Mouse (Mus musculus): ENCODE data around the gene Cela1. TPM values are rescaled to one million over a fixed set of nuclear protein-coding genes. Genes with fewer than 3 reads are reported as not detected.

Cela1 gene
- total RNA-seq (2021), result 58.0 and 58.6 TPM in 2 replicates
- long read RNA-seq, transcript Cela1-201 (8 exons, 1,108 nt), result major isoform, 9 of 44 reads
- long read RNA-seq, partial matches to known transcripts, result 24 of 44 reads
- long read RNA-seq, other reads (novel, unspliced or antisense), result 1 of 44 reads

DNA sequence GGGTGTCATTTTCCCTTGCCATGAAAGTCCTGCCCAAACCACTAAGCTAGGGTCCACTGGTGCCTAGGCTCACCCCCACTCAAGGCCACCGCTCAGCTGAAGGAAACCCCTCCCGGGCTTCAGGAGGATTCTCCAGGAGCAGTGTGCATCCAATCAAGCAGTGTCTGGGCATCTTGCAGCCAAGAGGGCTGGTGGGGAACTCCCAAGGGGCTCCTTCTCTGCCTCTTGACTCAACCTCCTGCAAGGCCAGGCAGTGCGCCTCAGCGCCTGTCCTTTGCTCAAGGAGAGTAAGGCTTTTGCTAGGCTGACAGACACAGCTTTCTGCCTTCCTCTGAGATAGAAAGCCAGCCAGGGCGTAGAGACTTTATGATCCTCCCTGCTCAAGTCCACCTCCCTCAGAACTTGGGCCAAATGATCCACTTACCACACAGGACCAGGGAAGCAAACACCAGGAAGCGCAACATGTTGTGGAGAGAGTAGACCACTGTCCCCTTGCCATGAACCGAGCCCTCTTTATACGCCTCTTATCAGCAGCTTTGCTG is at the start of gene Cela1:
TSS of gene Cela1 (minus strand) at position 492 of the 542 bp plus-strand sequence.
- DNase-seq, result peak; percentile 30

DNA sequence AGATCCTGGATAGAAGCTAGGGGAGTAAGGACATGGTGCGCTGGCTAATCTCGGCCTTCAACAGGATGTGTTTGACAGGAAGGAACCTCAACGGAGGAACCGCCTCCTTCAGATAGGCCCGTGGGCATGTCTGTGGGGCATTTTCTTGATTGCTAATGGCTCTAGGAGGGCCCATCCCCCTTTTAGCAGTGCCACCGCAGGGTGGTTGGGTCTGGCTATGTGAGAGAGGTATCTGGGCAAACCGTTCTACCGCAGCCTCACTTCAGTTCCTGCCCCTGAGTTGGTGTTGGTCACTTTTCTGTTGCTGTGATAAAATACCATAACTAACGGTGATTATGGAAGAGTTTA is 48.2 kb upstream of the Cela1 start:
- no peak for DNase-seq

DNA sequence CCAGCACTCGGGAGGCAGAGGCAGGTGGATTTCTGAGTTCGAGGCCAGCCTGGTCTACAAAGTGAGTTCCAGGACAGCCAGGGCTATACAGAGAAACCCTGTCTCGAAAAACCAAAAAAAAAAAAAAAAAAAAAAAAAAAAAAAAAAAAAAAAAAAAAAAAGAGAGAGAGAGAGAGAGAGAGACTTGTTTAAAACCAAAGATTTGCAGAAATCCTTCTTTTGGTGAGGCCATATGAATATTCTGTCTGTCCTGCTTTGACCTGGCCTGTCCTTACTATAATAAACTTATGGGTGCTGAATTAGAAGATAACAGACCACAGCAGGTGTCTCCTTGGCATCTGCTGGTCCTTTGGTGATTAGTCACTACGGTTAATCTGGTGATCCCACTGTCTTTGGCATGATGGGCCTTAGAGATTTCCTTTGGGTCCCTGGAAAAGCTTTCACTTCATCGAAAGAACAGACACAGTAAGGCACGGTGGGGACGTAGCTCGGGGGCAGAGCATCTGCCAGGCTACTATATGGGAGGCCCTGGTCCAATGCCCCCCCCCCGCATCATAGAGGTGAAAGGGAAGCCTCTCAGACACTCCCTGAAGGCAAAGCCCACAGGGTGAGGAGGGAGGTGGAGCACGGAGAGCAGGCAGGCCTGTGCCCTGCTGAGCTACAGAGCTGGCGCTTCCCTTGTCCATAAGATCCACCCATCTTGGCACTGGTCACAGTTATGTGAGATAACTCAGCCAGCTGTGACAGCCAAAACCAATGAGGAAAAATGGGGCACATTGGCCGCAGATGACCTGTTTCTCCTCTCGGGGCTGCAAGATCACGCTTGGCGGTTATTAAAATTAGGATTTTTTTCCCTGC is 47.6 kb upstream of the Cela1 start:
- no peak for DNase-seq

DNA sequence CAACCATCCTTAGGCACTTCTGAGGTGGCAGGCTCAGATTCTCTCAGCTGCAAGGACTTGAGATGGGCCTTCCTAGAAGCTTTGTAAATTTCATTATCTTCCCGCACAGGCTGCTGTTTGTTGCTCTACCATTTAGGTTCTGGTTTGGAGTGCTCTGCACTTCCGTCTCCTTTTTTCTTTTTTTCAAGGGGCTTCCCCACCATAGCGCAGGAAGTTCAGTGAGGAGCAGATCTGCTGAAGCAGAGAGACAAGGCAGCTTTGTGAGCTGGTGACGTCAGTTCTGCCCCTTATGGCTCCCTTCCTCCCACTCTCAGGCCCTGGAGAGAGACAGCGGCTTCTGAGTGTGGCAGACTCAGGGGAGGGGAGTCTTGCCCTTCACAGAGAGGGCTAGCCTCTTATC is 44.9 kb upstream of the Cela1 start:
- no peak for DNase-seq

DNA sequence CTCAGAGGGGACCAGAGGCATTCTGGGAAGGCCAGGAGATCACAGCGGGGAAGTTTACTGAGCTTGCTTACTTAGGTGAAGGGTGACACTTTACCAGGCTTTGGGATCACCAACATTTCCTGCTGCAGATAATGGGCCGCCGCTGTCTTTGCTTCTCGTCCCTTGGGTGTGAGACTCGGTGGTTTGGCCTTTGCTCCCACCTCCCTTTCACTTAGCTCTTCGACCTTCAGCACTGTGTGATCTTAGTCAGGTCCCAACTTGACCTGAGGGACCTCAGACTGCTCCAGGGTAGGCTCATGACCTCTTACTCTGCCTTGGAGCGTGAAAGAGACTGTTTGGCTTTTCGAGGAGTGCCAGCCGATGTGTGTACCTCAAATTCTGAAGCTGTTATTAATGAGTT is 43.4 kb upstream of the Cela1 start:
- DNase-seq, result no peak

DNA sequence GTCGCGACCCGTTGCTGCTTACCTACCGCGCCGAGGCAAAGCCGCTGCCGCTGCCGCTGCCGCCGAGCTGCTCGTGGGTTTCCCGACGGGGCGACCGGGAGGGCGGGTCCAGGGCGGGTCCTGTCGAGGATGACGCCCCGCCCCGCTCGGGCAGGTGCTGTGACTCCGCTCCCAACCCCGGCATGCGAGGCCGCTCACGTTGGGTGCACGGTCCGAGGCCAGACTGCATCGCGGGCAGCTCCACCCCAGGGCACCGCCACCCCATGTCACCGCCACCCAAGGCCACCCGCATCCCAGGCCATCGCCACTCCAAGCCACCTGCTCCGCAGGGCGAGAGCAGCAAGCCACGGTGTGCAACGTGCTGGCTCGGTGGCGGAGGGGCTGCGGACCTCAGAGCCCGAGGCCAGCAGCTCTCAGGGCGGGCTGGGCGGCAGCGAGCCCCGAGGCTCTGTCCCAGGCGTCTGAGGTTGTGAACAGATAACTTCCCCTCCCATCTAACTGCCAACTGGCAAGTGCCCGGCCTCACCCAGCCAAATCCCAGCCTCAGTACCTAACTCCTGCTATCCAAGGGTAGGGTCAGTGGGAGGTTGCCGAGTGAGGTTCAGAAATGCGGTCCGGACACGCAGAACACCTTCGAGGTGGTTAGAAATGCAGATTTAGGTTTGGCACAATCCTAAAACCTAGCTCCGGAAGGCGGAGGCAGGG is 41.7 kb upstream of the Cela1 start, which contains the start of gene Galnt6:
TSS of gene Galnt6 (minus strand) at position 96 of the 705 bp plus-strand sequence.
- peak; percentile 28 for DNase-seq

DNA sequence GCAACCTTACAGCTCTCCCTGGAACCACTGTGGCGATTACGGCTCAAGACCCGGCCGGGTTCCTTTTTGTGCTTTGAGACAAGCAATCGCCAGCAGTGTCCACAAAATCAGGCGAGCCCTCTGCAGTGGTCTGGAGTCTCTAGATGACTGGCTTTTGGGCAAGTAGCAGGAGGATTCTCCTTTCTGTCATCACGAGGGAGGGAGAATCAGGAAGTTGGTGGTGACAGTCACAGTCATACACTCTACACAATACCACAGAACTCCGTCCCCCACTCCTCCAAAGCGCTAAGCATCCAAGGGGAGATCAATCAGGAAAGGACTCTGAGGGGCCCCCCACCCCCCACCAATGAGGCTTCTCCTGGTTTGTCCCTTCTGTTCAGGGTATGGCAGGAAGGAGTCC is 40.9 kb upstream of the Cela1 start:
- no peak for DNase-seq

DNA sequence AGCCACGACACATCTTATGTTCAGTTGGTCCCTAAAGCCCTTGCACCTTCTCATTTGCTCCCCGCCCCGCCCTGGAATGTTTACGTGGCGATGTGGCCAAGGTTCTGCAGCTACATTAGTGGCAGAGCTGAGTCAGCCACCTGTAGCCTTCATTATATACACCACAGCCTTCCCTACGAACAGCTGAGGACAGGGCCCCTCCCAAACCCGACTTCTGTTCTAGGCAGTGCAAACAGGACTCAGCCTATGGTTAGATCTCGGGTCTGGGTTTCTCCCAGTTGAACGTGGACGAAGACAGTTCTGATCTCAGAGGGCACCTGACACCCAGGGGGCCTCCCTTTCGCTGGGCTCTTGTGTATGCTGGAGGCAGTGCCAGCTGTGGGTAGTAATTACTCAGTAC is 40.1 kb upstream of the Cela1 start:
- DNase-seq, result no peak

DNA sequence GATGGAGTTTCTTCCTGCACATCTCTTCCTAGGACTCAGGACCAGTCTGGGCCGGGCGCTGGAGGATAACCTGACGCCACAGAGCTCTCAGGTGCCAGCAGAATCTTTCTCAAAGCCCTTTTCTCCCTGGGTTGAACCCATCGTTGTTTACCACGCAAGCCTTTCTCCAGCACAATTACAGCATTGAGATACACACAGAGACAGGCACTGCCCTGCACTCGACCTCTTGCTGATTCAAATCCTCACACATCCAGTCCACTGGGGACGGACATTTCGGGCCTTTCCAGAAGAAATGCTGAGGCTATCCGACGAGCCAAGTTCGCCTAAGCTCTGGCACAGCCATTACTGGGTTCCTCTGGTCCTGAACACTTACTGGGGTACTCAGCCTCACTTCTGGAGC is 39.0 kb upstream of the Cela1 start:
- DNase-seq, result no peak

DNA sequence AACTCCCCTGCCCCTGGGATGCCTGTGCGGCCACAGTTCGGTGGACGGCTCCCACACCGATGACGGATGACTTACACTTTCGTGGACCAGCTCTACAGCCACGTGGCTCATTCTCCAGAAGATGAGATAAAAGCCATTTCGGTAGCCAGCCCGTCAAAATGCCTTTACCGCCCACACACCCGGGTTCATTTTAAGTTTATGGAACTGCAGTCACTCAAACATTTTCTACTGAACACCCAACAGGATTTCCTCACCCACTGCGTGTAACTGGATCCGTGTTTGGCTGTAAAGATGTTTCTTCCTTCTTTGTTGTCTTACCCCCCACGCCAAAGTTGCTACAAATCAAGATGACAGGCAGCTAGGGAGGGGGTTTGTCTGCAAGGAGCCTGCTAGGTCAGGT is 35.8 kb upstream of the Cela1 start:
- DNase-seq, result no peak

DNA sequence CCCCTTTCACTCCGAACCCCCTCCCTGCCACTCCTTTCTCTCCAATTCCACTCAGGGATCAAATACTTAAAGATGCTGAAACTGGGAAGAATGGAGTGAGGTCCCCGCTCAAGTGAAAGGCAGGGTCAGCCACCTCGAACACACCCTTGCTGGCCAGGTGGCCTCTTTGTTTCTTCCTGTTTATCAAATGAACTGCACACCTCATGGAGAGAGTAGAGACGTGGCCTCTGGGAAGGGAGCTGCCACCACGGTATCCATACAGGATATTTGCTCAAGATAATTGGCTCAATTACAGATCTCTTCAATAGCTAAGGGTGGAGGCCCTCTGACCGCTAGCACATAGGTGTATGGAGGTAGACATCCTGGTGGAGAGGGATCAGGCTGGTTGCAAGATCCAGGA is 34.8 kb upstream of the Cela1 start:
- no peak for DNase-seq

DNA sequence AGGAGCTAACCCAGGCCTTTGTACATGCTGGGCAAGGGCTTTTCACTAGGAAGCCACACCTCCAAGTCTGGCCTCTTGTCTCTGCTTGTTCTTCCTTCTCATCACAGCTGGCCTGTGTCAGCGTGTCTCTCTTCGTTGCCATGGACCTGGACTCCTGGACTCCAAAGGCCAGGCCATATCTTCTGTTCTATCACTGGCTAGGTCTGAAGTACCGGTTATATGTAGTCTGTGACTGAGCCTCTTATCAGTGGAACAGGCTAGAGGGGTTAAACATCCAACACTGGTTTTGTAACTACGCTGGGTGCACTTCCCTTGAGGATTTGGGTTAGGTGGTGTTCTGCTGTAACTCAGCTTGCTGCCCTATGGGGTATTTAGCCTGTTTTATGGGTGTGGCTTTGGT is 34.3 kb upstream of the Cela1 start:
- no peak for DNase-seq

DNA sequence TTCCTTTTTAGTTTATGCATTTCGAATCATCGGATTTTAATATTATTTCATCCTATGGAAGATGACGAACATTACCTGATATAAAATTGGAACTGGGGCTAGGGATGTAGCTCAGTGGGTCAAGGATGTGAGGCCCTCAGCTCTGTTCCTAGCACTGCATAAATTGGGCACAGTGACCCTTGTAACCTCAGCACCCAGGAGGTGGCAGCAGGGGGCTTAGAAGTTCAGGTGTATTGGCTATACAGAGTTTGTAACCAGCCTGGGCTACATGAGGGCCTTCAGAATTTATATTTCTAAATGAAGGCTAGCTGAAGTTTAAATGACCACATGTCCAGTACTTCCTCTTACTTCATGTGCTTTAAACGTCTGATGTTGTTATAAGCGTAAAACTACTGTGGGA is 33.7 kb upstream of the Cela1 start:
- DNase-seq, result no peak

DNA sequence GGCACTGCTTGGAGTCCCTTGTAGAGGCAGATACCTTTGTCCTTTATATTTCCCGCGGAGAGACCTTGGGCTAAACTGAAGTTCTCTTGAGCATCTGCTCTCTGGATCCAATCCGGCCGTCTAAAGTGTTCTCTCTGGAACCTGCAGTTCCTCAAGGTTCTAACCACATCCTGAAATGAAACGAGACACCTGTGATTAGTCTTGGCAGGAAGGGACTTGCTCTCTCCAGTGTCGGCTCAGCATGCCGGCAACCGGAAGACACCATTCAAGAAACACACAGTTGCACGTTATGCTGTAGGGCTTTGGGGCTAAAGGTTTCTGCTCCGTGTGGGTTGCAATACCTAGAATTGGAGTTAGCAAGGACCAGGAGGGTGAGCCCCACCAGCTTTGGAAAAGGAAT is 32.3 kb upstream of the Cela1 start:
- no peak for DNase-seq

DNA sequence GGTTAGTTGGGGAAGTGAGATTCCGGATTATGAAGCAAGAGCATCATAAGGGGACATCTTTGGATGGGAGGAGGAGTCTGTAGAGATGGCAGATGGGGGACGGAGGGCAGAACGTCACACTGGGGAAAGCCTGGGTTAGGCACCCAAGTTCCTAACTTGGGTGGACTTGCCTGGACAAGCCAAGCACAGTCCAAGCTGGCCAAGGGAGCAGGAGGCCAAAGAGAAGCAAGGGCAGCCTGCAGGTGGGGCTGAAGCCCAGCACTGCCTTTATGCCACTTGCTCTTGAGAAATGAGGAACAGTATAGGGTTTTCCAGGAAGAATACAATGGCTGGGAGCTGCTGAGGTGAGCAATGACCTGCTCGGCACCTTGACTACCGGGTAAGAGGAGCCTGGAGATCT is 31.5 kb upstream of the Cela1 start:
- no peak for DNase-seq

DNA sequence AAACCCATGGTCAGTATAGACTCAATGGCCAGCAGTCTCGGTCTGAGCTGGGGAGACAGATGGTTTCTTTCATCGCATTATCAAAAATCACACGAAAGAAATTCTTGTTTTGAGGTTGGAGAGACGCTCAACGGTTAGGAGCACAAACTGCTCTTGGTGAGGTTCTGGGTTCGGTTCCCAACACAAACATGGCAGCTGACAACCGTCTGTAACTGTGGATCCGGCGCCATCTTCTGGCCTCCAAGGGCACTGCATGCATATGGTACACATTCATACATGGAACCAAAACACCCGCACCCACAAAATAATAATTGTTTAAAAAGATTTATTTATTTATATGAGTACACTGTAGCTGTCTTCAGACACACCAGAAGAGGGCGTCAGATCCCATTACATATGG is 30.9 kb upstream of the Cela1 start:
- no peak for DNase-seq

DNA sequence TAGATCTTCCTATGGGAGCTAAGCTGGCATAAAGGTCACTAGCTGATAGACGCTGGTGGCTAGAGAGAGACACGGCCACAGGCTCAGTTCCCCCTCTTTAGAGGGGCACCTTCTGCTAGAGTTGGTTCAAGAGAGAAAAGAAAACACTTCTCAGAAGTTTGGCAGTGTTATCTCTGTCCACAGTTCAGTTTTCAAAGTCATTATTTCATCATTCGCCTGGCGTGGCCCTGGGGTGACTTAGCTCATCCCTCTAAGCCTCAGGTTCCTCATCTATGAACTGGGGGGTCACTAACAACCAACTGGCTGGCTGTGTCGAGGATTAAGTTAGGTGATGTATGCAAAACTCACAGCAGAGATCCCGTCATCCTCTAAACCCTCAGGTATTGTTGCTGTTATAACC is 30.2 kb upstream of the Cela1 start:
- no peak for DNase-seq

DNA sequence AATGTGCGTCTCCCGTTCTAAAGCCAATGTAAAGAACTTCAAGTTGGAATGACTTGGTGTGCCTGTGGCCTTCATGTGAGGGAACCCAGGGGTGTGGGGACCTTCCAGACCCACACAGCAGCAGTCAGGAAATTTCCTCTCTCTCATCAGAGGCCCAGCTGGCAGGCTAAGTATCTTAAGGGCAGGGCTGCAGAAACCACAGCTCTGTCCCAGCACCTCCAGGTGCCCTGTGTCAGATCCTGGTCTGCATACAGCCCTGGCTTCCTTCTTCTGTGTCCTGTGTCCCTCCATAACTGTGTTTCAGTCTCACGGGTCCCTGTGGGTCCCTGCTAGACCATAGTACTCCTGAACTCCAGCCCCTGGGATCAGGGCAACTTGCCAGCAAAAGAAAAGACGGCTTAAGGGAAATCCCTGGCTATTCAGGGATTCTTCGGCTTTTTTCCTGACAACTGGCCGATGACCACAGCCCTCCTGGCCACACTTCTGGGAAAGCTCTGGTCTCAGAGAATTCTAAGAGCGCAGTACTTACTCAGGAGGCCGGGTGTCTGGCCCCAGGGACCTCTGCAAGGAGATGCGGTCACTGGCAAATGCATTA is 27.8 kb upstream of the Cela1 start:
- DNase-seq, result no peak

DNA sequence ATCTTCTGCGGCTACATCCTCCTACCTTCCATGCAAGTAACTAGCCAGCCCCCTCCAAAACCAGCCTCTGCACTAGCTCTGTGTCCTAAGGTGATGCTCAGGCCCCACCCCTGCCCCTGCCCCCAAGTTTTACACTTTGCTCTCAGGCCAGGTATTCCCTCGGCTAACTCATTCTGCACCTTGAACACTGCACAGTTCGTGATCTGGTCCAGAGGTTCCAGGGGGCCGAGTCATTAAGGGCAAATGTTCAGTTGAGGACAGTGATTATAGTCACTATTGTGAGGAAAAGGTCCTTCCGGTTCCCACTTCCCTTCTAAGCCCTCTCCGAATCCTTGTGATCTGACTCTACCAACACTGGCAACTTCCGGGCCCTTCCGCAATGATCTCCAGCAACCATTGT is 26.7 kb upstream of the Cela1 start:
- DNase-seq, result no peak

DNA sequence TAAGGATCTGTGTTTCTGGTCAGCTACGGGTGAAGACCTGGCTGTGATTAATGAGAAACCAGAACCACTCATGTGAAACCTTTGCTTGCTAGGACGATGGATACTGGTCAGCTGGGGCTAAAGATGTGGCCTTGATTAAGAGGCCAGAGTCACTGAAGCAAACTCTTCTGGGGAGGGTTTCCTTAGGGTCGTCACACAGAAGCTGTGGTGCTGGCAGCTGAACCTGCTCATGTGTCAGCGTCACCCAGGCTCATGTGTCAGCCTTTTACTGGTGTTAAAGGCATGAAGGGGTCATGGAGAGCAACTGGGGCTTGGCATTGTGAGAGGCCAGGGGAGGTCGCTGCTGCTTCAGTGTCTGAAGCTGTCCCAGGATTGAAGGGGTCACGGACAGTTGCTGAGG is 23.1 kb upstream of the Cela1 start:
- DNase-seq, result no peak

DNA sequence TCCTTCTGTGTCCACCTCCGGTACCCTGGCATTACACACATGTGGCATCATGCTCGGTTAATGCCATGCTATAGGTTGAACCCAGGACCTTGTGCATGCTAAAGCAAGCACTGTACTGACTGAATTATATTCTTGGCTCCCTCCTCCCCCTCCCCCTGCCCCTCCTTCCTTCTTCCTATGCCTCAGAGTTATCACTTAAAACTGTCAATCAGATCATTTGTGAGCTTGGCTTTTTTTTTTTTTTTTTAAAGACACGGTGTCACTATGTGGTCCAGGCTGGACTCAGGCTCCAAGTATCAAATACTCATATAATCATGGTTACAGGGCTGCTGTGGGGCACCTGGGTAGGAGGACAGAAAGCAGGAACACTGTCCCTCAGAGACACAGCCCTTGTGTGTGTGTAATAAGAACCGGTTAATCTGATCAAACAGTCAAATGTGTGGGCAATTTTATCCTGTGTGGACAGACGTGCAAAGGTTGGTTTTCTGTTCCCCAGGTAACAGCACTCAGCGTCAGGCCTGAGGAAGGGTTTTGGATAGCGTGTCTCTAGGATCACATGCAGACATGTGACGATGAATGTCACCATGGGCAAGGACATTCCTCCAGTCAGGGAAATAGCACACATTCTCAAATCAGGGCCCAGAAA is 20.8 kb upstream of the Cela1 start:
- DNase-seq, result no peak

DNA sequence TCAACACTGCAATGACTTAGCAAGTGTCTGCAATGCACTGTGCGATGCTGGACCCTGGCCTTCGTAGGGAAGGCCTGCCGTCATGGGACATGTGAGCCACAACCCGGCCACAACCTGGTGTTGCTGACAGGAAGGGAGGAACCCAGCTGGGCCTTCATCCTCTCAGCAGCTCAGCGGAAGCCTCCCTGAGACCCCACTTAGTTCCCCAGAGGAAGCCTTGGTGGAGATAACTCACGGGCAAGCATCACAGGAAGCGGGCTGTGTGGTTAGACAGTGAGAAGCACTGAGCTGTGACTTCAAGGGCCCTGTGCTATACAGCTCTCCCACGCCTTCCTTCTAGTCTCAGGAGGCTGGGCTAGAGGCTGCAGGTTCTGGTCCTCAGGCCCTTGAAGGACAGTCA is 18.5 kb upstream of the Cela1 start:
- no peak for DNase-seq

DNA sequence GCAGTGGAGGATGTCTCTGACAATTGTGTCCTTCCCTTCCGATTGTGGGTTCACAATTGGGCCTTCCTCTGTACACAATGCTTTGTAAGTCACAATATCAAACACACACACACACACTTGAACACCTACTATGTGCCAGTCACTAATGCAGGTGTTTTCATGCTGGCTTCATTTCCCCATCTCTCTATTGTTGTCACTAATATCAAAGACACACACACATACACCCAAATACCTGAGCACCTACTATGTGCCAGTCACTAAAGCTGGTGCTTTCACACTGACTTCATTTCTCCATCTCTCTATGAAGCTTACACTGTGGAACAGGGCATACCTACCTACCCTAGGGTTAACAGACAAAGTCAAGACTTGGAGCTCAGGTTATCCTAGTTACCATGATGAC is 17.7 kb upstream of the Cela1 start:
- no peak for DNase-seq
